ENCODE assay signal across 8 mouse cellular contexts in the genomic region with DNA sequence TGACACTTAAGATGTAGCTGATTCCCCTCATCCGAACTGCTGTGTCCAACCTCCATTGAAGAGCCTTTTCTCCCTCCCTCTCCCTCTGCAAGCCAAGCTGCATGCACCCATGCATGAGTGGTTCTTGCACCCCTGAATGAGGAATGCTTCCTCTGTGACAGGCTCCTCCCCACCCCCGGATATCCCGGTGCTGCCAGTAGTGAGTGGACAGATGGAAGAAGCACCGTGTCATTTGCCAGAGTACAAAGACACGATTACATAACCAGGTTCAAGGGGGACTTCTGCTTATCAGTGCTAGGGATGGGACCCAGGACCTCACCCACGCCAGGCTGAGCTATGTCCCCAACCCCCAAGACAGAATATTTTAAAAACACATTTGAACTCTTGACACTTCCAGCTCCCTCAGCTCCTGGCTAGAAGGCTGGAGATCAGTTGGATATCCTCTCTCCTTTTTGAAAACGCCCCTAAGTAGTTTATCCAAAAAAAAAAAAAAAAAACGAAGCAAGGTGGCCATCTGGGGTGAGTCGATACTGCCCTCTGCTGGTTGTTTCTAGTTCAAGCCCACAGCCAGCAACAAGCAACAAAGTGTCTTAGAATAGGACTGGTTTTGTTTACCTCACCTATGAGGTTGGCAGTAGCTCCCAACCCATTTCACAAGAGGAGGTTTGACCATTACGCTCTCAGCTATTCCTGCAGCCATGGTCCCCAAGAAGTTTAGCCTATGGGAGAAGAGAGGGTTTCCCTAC. TPM values are rescaled to one million over a fixed set of nuclear protein-coding genes. Genes with fewer than 3 reads are reported as not detected.
A peak's percentile ranks its signal among the peaks of the same experiment; 100 is the strongest.
DNase-seq lines count a peak whose midpoint lies in the region; ATAC-seq and TF ChIP-seq lines count a peak whose summit lies in the region.

No protein-coding gene starts in this region.

- 30% methylated on average over 10 of the region's 10 CpGs for WGBS in heart, embryonic 12.5 days
- WGBS in lung, postnatal 0 days: 17% methylated on average over 10 of the region's 10 CpGs
- 46% methylated on average over 10 of the region's 10 CpGs for WGBS in forebrain, embryonic 16.5 days

- no peak overlapping the region for H3K27ac ChIP-seq in heart, embryonic 12.5 days (ENCODE audit: poor library complexity, severe bottlenecking)
- H3K27ac ChIP-seq in lung, postnatal 0 days (ENCODE audit: low read length): no peak overlapping the region
- no peak overlapping the region for H3K27ac ChIP-seq in forebrain, embryonic 16.5 days (ENCODE audit: low read length)

- no peak for ATAC-seq in heart, embryonic 12.5 days (ENCODE audit: insufficient number of reproducible peaks, low FRiP score)
- ATAC-seq in activated CD4-positive, CD25-positive, alpha-beta regulatory T cell, adult 4 months: peak; percentile 36
- no peak for ATAC-seq in lung, postnatal 0 days
- no peak for ATAC-seq in forebrain, embryonic 16.5 days

- no peaks in the 10 kb centered on the region for H3K9me3 ChIP-seq in heart, embryonic 12.5 days (replicated peaks)
- H3K9me3 ChIP-seq in lung, postnatal 0 days (ENCODE audit: low read length): no peaks in the 10 kb centered on the region
- H3K9me3 ChIP-seq in forebrain, embryonic 16.5 days (ENCODE audit: control insufficient read depth, low read length): no peaks in the 10 kb centered on the region

- DNase-seq in heart, postnatal 10 days: peak; percentile 11 to 37
- peak; percentile 17 to 28 for DNase-seq in B cell, adult 2 months
- DNase-seq in embryo, embryonic 11.5 days (ENCODE audit: low read depth, low spot score): peak; percentile 35
- peak; percentile 49 for DNase-seq in lung, postnatal 0 days (ENCODE audit: low spot score)
- DNase-seq in urinary bladder, adult 18-20 months (ENCODE audit: low spot score in 2 of 2): no peak

- H3K4me3 ChIP-seq in heart, embryonic 12.5 days: no peak overlapping the region
- H3K4me3 ChIP-seq in lung, postnatal 0 days (ENCODE audit: low read depth, low read length): no peak overlapping the region
- no peak overlapping the region for H3K4me3 ChIP-seq in forebrain, embryonic 16.5 days (replicated peaks; ENCODE audit: low read length)

- no peaks in the 10 kb centered on the region for H3K36me3 ChIP-seq in heart, embryonic 12.5 days
- no peaks in the 10 kb centered on the region for H3K36me3 ChIP-seq in lung, postnatal 0 days (ENCODE audit: insufficient read depth, low read length)
- no peaks in the 10 kb centered on the region for H3K36me3 ChIP-seq in forebrain, embryonic 16.5 days (ENCODE audit: control insufficient read depth, insufficient read depth)

- H3K9ac ChIP-seq in heart, embryonic 12.5 days: no peak overlapping the region
- H3K9ac ChIP-seq in lung, postnatal 0 days (replicated peaks; ENCODE audit: low read depth): no peak overlapping the region
- no peak overlapping the region for H3K9ac ChIP-seq in forebrain, embryonic 16.5 days (replicated peaks; ENCODE audit: low read depth, low read length)

- TF ChIP-seq CTCF in lung, postnatal 0 days (IDR thresholded peaks at IDR 0.05): peak; percentile 70

- TF ChIP-seq EP300 in lung, postnatal 0 days (IDR thresholded peaks at IDR 0.05): no peak

- peaks cover 5% of the 10 kb centered on the region; the same call in 1 of the 2 replicates for H3K27me3 ChIP-seq in heart, embryonic 12.5 days (replicated peaks)
- H3K27me3 ChIP-seq in lung, postnatal 0 days (replicated peaks; ENCODE audit: insufficient read depth, low read length): no peaks in the 10 kb centered on the region
- H3K27me3 ChIP-seq in forebrain, embryonic 16.5 days (replicated peaks; ENCODE audit: control insufficient read depth, insufficient read depth, low read length): no peaks in the 10 kb centered on the region

- H3K4me1 ChIP-seq in heart, embryonic 12.5 days (replicated peaks): no peaks in the 10 kb centered on the region
- H3K4me1 ChIP-seq in lung, postnatal 0 days (ENCODE audit: insufficient read depth, low read depth, low read length): no peaks in the 10 kb centered on the region
- H3K4me1 ChIP-seq in forebrain, embryonic 16.5 days (replicated peaks; ENCODE audit: control insufficient read depth, insufficient read depth, low read length): no peaks in the 10 kb centered on the region

- no peak overlapping the region for H3K4me2 ChIP-seq in heart, embryonic 12.5 days
- H3K4me2 ChIP-seq in lung, postnatal 0 days (replicated peaks; ENCODE audit: low read depth, low read length): no peak overlapping the region
- no peak overlapping the region for H3K4me2 ChIP-seq in forebrain, embryonic 16.5 days (ENCODE audit: low read length)

- intact Hi-C loops in heart, postnatal 10 days (cut with DNase I): loop anchor here (5.0 kb wide), 1 partner anchor 46 kb away; no protein-coding TSS in a partner anchor

RNA-seq across cellular contexts. Expression of a gene that starts 20.7 kb away (rescaled TPM):
- total RNA-seq in heart, postnatal 10 days (2021): 10 to 100 TPM; 47.4 to 55.5 TPM
- 67.3 and 71.2 TPM in 2 replicates for polyA plus RNA-seq in heart, embryonic 12.5 days (2016; fragmentation: Nextera tagmentation; extraction: Ambion mirVana)
- polyA plus RNA-seq in activated CD4-positive, CD25-positive, alpha-beta regulatory T cell, adult 4 months (2017; shearing (Covaris generic)): 10 to 100 TPM in 1 of 2 experiments, 1 to 10 TPM in 1; 9.8 to 12.0 TPM
- polyA plus RNA-seq in lung, postnatal 0 days (2015; fragmentation: Nextera tagmentation; extraction: Ambion mirVana): 18.8 and 19.8 TPM in 2 replicates
- 203 and 214 TPM in 2 replicates for polyA plus RNA-seq in forebrain, embryonic 16.5 days (2015; fragmentation: Nextera tagmentation; extraction: Ambion mirVana)

Comparison
In these comparisons a context has a peak if more than half of its experiments do, and no peak if none do; other contexts are left out.
1. DNase-seq: peak in heart, postnatal 10 days (2 of 2), B cell, adult 2 months (2 of 2), embryo, embryonic 11.5 days (single experiment) and lung, postnatal 0 days (single experiment); none in urinary bladder, adult 18-20 months (0 of 2).